Mouse (Mus musculus) naive thymus-derived CD4-positive, alpha-beta T cell, adult 5 months (primary cell): ENCODE measurements around the gene Tmem200b. TPM values are rescaled to one million over a fixed set of nuclear protein-coding genes. Genes with fewer than 3 reads are reported as not detected.

Experiments
- polyA plus RNA-seq: library from polyadenylated mRNA; unstranded; fragments of 100-300 nt; shearing (Covaris generic); gene quantifications from one replicate; pipeline ENCODE4 v1.2.1, GENCODE M21; 2017

Tmem200b gene
- polyA plus RNA-seq: not detected

GRCm38 (mm10) chr4:131921461-131922346 is at the start of gene Tmem200b:
Tmem200b (plus strand) TSS chr4:131921771.

GRCm38 (mm10) chr4:131873293-131874168 is 48.0 kb upstream of the Tmem200b start, which contains the start of gene Srsf4:
Srsf4 (plus strand) TSS chr4:131873617.

Other genes with a start within 250 kb of the Tmem200b start
- 0.09 TPM for gene Ptpru, start 83.5 kb upstream of the Tmem200b start, polyA plus RNA-seq
- 28.7 TPM for gene Mecr, start 78.3 kb upstream of the Tmem200b start, polyA plus RNA-seq
- 159 TPM for gene Srsf4, start 48.2 kb upstream of the Tmem200b start, polyA plus RNA-seq
- gene Gm10300, start 152.9 kb downstream of the Tmem200b start, polyA plus RNA-seq: 0.20 TPM
- 230 TPM for gene Epb41, start 153.6 kb downstream of the Tmem200b start, polyA plus RNA-seq
- not detected for gene Oprd1, start 222.7 kb downstream of the Tmem200b start, polyA plus RNA-seq